Mouse (Mus musculus) embryo, embryonic 11 days (tissue): ENCODE results near the gene Lrrc73.

ENCODE experiments used
- DNase-seq: peaks from one replicate; pipeline ENCODE4 v3.0.0-alpha.2; 2015

The Lrrc73 gene

GRCm38 (mm10) chr17:46262201-46262694 is 8.9 kb downstream of the Lrrc73 start:
- DNase-seq: no peak

GRCm38 (mm10) chr17:46265502-46265901 is 12.2 kb downstream of the Lrrc73 start:
- no peak for DNase-seq

- peak; percentile 73 for DNase-seq
Measured at GRCm38 (mm10) chr17:46265918-46266618, 12.7 kb downstream of the Lrrc73 start.

- DNase-seq: no peak
Measured at GRCm38 (mm10) chr17:46266986-46267385, 13.7 kb downstream of the Lrrc73 start.

GRCm38 (mm10) chr17:46267511-46267910 is 14.2 kb downstream of the Lrrc73 start:
- no peak for DNase-seq

GRCm38 (mm10) chr17:46268026-46268720 is 14.8 kb downstream of the Lrrc73 start:
- no peak for DNase-seq

- no peak for DNase-seq
Measured at GRCm38 (mm10) chr17:46269771-46270534, 16.6 kb downstream of the Lrrc73 start.

GRCm38 (mm10) chr17:46272058-46272457 is 18.7 kb downstream of the Lrrc73 start:
- no peak for DNase-seq

- DNase-seq: no peak
Measured at GRCm38 (mm10) chr17:46272675-46273074, 19.3 kb downstream of the Lrrc73 start.

GRCm38 (mm10) chr17:46273803-46274236 is 20.5 kb downstream of the Lrrc73 start:
- no peak for DNase-seq

- DNase-seq: no peak
Measured at GRCm38 (mm10) chr17:46274465-46274864, 21.1 kb downstream of the Lrrc73 start.

- DNase-seq: no peak
Measured at GRCm38 (mm10) chr17:46275034-46275433, 21.7 kb downstream of the Lrrc73 start.

- no peak for DNase-seq
Measured at GRCm38 (mm10) chr17:46275506-46275905, 22.2 kb downstream of the Lrrc73 start.

GRCm38 (mm10) chr17:46277586-46277985 is 24.3 kb downstream of the Lrrc73 start:
- peak; percentile 46 for DNase-seq

GRCm38 (mm10) chr17:46278011-46278765 is 24.9 kb downstream of the Lrrc73 start:
- DNase-seq: no peak

- DNase-seq: peak; percentile 94
Measured at GRCm38 (mm10) chr17:46282483-46283123, 29.3 kb downstream of the Lrrc73 start, which contains the start of gene Tjap1. TSS of gene Tjap1 (minus strand) at chr17:46283026.

GRCm38 (mm10) chr17:46283140-46283539 is 29.8 kb downstream of the Lrrc73 start:
- DNase-seq: no peak

- DNase-seq: no peak
Measured at GRCm38 (mm10) chr17:46283911-46284310, 30.6 kb downstream of the Lrrc73 start.

GRCm38 (mm10) chr17:46284653-46285052 is 31.3 kb downstream of the Lrrc73 start:
- peak; percentile 37 for DNase-seq

GRCm38 (mm10) chr17:46285407-46285806 is 32.1 kb downstream of the Lrrc73 start:
- no peak for DNase-seq

GRCm38 (mm10) chr17:46287678-46288095 is 34.4 kb downstream of the Lrrc73 start:
- peak; percentile 67 for DNase-seq

GRCm38 (mm10) chr17:46296601-46297000 is 43.3 kb downstream of the Lrrc73 start:
- no peak for DNase-seq
